Mouse (Mus musculus) liver, adult (tissue): ENCODE measurements around the gene Igsf21.

Source experiments
- GATA4 ChIP-seq: IDR thresholded peaks from 2 replicates; pipeline ENCODE4 v1.6.1; 2014; ENCODE audit warnings: mild to moderate bottlenecking, low read length; ENCODE audit not compliant: insufficient replicate concordance

The Igsf21 gene

GRCm38 (mm10) chr4:140218853-140219852, 27.4 kb downstream of the Igsf21 start:
- TF ChIP-seq GATA4, result no peak

- no peak for TF ChIP-seq GATA4
Observed at GRCm38 (mm10) chr4:140218384-140218783, 28.2 kb downstream of the Igsf21 start.

- TF ChIP-seq GATA4, result no peak
Observed at GRCm38 (mm10) chr4:140217934-140218333, 28.6 kb downstream of the Igsf21 start.

GRCm38 (mm10) chr4:140216096-140216495, 30.5 kb downstream of the Igsf21 start:
- TF ChIP-seq GATA4, result no peak

- no peak for TF ChIP-seq GATA4
Observed at GRCm38 (mm10) chr4:140215205-140215604, 31.4 kb downstream of the Igsf21 start.

- no peak for TF ChIP-seq GATA4
Observed at GRCm38 (mm10) chr4:140214406-140214805, 32.2 kb downstream of the Igsf21 start.

GRCm38 (mm10) chr4:140210129-140210890, 36.3 kb downstream of the Igsf21 start:
- no peak for TF ChIP-seq GATA4

- no peak for TF ChIP-seq GATA4
Observed at GRCm38 (mm10) chr4:140205811-140206231, 40.8 kb downstream of the Igsf21 start.

- TF ChIP-seq GATA4, result no peak
Observed at GRCm38 (mm10) chr4:140204775-140205174, 41.8 kb downstream of the Igsf21 start.

GRCm38 (mm10) chr4:140203696-140204272, 42.8 kb downstream of the Igsf21 start:
- TF ChIP-seq GATA4, result no peak

- TF ChIP-seq GATA4, result no peak
Observed at GRCm38 (mm10) chr4:140202196-140202595, 44.4 kb downstream of the Igsf21 start.

- no peak for TF ChIP-seq GATA4
Observed at GRCm38 (mm10) chr4:140200296-140200695, 46.3 kb downstream of the Igsf21 start.

GRCm38 (mm10) chr4:140196717-140197116, 49.9 kb downstream of the Igsf21 start:
- no peak for TF ChIP-seq GATA4

GRCm38 (mm10) chr4:140192276-140193002, 54.1 kb downstream of the Igsf21 start:
- TF ChIP-seq GATA4, result no peak

GRCm38 (mm10) chr4:140189601-140190000, 57.0 kb downstream of the Igsf21 start:
- no peak for TF ChIP-seq GATA4
